Mouse (Mus musculus) retina, adult 2 months (tissue): ENCODE results near the gene Gfi1b.
A peak's percentile ranks its signal among the peaks of the same experiment; 100 is the strongest.

ENCODE experiments used
- DNase-seq: peaks from one replicate; pipeline ENCODE4 v3.0.0-alpha.2; 2012; ENCODE audit warnings: low read depth, low spot score

Gfi1b gene

DNA sequence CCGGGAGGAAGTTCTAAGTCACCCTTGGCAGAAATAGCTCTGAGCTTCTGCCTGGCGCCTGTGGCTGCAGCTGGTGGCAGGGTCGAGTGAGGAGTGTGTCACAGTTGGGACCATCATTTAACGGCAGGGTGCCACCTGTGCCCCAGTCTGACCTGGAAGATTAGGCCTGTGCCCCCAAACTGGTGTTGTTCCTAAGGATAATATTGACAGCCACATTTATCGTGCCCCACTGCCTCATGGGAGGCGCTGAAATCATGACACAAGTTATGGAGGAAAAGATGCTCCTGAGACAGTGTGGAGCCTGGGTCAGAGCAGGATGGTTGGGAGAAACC lies 22.2 kb downstream of the Gfi1b start:
- no peak for DNase-seq

DNA sequence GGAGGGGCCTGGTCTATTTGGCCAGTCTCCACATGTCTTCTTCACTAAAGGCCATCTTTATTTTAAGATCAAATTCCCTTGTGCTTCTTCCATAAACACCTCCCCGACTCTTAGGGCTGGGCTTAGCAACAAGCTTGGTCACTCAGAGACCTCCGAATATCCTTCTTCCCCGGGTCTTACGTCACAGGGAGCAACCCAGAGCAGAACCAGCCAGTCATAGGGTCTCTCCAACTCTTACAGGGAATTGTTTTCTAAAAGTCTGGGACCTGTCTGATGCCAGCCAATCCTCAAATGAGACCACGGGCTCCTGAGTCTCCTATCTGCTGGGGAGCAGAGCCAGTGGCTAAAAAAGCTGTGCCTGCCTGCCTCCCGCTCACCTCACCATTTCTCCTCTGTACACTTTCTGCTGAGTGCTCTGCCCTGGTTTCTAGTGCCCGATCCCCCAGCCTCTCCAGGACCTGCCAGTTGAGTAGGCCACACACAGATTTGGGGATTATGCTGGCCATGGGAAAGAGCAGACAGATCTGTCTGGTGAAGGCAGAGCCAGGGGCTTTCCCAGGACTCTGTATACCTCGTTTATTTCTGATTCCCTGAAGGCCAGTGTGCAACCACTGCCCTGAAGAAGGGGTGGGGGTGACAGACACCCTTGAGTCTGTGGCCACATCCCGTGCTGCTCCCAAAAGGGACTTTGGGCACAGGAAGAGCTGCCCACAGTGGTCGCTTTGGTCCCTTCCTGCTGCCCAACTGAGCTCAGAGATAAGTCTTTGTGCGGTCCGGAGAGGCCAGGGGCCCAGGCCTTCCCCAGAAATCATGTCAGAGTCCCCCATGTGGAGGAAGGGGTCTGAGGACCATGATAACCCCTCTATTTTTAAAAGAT lies 22.9 kb downstream of the Gfi1b start:
- DNase-seq, result no peak

DNA sequence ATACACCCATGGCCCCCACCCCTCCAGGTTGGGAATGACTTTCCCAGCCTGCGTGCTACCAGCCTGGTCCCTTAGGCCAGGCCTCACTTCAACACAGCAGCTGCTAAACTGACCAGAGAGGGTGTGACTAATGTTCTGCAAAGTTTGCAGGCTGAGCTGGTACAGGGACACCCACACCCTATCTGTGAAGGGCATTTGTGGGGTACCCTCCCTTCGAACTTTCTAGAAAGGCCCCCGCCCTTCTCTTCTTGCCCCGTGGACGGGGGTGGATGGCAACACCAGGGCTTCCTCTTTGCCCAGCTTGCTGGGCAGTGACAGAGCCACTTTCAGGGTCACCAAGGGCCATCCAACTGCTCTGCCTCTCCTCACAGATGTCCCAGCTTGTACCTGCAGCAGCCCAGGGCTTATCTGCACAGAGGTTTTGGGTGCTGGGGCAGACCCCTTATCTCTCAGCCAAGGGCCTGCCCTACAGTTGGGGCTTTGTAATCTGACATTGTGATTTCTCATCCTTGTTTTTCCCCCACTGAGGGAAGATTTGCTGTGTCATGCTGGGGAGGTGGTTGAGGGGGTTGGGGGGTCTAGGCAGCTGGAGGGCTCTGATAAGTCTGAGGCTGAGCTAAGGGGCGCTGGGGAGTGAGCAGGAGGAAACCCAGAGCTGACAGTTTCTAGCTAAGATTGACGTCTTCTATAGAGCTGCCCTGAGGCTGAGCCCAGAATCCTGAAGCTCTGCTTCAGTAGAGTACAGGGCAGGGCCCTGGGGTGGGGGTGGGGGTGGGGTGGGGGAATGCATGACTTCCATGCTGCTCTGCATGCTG lies 23.8 kb downstream of the Gfi1b start:
- DNase-seq, result no peak

DNA sequence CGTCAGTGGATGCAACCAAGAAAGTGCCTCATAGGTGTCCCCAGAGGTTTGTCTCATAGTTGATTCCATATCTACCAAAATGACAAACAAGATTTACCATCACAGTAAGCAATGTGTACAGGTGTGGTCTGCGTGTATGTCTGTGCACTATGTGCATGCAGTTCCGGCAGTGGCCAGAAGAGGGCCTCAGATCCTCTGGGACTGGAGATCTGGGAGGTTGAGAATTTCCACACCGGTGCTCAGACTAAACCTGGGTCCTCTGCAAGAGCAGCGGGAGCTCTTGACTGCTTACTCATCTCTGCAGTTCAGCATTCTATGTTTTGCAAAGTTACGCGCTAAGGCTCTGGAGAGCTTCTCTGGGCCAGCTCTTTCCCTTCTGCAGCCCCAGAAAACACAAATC lies 24.8 kb downstream of the Gfi1b start:
- no peak for DNase-seq

DNA sequence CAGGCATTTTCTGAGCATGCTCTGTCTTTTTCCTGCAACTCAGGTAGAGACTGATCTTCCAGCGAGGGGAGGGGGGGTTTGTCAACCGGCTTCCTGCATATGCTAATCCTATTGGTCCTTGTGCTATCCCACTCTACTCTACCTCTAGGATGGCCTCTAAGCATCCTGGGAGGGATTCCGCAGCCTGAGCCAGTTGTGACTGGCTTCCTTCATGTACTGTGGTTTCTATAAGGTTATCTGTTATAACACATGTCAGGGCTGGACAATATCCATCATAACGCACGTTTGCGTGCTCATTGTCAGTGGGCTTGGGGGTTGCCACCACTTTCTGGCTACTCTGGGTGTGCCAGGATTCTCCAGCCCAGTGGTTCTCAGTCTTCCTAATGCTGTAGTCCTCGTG lies 25.8 kb downstream of the Gfi1b start:
- no peak for DNase-seq

DNA sequence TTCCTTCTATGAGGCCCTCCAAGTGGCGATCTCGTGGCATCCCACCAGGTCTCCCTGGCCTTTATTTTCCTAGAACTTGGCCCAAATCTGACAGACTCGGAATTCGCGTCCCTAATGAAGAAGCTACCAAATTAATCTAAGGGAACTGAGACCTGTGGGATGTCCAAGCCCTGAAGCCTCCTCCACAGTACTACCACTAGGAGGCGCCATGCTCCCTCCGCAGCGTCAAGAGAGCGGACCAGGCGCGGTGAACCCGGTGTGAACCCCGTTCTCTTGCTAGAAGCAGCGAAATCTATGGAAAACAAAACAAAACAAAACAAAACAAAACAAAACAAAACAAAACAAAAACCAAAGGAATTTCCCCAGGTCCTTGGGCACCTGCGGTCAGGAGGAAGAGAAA lies 29.0 kb downstream of the Gfi1b start:
- no peak for DNase-seq

DNA sequence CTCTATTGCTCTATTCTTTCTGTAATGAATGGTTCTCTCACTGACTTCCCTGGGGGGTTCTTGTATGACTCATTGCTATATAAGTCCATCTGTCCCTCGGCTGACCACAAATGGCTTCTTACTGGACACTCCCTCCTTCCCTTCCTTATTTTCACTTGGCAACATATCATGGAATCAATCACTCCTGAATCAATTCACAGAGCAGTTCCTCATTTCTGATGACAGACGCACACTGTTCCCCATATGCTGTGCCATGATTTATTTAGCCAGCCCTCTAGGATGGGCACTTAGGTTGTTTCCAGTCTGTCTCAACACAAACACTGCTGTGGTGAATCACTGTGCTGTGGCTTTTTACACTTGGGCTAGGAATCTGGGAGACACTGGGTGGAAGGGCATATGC lies 30.3 kb downstream of the Gfi1b start:
- no peak for DNase-seq

DNA sequence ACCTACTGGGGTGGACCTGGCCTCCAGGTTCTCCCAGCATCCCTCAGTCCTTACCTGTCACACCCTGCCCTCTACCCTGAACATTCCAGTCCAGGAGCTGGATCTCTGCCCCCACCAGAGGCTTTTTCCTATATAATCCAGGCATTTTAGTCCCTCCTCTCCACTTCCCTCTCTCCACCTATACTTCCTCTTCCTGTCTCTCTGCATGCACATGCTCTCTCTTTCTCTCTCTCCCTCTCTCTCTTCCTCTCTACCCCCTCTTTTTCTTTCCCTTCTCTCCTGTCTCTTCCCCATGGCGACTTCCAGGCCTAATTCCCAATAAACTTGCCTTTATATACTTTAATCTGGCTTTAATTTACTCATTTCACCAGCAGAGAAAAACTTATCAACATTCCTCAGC lies 33.2 kb downstream of the Gfi1b start:
- no peak for DNase-seq

DNA sequence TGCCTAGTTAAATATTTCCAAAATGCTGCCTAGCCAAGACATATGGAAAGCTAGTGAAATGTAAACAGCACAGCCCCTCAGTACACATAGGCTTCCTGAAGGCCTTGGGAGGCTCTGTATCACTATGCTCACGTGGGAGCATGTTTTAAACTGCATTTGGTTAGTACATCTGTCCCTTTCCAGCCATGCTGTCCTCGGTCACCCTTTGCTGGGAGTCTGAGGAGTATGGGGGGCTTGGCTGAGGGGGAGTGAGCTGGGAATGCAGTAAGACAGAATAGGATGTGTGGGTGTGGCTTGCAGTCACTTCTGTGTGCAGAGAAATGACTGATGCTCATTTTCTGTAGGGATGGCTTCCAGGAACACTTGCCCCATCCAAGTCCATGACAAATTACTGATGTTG lies 36.1 kb downstream of the Gfi1b start:
- no peak for DNase-seq

DNA sequence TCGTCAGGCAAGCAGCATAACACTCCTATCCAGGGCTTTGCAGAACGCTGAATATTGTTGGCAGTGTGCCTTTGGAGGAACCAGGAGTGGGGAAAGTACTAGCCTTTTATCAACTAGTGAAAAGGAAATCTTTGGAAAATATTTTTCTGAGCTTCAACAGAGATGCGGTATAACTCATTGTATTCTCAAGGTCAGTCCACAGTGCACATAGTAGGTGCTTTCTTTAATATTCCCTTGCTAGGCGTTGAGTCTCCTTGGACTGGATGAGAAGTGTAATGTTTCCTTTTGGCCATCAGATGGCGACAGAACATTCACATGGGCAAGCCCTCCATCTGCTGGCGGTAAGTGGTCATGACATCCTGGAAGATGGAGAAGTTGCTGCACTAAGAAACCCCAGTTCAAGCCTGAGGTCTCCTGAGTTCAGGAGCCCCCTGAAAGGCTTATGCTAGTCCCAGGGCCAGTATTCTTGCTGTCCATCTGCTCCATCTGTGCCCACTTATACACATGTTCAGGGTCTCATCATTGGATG lies 36.7 kb downstream of the Gfi1b start:
- peak; percentile 67 for DNase-seq

DNA sequence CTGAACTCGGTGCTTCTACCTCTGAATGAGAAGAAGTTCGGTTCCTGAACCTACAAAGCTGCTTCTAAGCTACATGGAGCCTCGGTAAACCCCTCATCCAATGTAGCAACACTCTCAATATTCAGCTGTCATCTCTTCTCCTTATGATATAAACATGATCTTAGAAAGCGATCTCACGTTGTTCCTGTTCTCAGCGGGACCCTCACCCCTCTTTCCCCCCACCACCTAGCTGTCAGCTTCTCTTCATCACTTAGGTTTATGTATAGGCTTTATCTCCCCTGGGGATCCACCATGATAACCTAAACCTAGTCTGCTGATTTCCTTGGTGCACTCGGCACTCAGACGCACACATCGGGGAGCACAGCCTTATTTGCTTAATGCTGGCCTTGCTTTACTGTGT lies 38.1 kb downstream of the Gfi1b start, which contains the start of gene Gtf3c5:
Gene Gtf3c5 (minus strand): TSS at position 101 of the 400 bp plus-strand sequence.
- no peak for DNase-seq

DNA sequence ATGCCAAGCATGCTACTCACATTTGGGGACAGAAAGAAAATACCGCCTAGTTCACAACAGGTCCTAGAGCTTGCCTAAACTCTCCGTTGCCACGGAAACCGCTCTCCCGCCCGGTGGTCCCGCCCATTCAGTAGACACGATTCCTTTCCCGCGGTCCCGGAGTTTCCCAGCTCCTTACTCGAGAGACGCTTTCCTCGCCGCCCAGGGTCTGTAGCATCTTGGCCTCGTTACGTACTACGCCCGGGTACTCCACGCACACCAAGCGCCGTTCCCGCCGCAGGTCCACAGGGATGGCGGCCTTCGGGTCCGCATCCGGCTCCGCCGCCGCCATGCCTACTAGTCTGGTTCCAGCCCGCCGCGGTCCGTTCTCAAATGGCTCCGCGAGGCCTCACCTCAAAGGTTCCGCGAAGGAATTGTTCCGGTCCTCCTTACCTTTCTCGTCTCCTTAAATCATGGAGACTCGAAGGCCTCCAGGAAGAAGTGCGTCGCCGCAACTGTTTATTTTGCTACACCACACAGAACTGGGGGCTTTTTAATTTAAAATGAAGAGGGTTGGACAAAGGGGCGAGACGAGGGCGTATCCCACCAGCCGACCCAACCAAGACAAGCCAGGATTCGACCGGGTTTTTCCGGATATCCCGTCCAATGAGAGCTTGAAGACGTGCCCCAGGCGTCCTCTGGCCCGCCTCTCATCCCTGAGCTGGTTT lies 39.0 kb downstream of the Gfi1b start:
- peak; percentile 82 for DNase-seq

DNA sequence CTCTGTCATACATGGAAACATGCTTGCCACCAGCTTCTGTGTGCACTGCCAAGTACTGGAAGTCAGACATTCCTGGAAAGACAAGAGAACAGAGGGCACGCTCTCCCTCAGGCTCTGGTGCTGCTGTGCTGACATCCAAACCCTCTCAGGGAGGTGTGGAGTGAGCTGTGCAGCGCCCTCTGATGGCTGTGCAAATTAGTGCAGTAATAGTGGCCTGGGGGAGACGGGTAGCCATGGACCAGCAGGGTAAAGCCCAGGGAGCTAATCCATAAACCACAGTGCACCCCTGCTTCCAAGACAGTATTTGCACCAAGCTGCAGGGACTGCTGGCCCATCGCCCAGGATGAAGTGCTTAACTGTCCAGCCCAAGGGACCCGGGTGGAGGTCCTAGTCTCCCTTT lies 43.8 kb downstream of the Gfi1b start:
- DNase-seq, result no peak

DNA sequence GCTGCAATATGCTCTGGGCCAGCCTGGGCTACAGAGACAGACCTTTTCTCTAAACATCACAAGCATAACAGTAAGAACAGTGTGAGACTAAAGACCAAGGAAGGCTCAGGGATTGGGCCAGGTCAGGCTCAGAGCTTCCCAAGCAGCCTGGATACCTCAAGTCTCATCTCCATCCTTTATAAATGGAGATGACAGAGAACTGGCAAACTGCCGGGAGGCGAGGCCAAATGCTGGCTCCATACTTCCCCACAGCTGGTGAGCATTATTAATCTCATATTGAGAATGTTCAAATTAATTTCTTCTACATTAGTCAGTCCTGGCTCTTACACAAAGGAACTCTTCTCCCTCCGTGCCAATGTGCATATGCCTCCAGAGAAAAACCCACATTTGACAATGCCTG lies 45.0 kb downstream of the Gfi1b start:
- DNase-seq, result no peak

DNA sequence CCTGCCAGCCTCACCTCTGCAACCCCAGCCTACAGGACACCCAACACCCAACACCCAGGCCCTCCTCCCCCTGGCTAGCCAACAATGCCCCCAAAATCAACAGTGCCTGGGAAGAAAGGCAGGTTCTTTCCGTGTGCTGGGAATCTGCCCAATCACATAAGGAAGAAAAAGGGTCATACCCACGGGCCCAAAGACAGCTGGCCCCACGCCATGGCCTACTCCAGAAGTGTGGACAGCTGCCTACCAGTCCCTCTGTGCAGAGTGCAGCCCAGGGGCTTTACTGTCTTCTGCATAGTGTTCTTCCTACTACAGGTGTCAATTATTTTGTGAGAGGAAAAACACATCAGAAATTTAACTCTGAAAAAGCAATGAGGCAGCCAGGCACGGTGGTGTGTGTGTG lies 46.4 kb downstream of the Gfi1b start:
- DNase-seq, result no peak

DNA sequence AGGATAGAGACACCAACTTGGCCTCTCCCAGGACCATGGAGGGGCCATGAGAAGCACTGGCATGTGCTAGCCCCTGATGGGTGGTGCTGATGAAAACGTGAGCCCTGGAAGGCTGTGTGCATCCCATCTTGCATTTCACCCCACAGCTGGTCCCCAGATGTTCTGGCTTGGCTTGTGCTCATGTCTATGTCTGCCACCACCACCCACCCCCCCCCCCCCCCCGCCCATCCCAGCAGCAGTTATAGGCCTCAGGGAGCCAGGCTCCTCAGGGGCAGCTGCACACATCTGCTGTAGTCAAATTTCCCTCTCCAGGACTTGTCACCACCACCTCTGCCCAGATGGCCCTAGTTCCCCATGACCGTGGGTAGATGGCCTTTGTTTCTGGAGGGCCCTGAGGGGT lies 51.9 kb downstream of the Gfi1b start:
- no peak for DNase-seq

DNA sequence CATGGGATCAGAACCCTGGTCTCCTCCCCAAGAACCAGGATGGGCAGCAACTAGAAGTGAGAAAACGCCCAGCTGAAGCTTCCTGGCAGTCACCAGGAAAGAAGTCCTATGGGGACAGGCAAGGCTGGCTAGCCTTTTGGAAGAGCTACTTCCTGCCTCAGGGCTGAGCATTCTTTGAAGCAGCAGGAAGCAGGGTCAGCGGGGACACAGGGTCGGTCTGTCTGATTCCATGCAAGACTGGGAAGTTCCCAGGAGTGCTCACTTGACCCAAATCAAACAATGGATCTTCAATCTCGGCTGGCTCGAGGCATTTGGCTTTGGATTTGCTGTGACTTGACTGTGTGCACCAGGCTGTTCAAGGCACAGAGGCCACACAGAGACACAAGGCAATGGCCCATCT lies 55.2 kb downstream of the Gfi1b start:
- no peak for DNase-seq

DNA sequence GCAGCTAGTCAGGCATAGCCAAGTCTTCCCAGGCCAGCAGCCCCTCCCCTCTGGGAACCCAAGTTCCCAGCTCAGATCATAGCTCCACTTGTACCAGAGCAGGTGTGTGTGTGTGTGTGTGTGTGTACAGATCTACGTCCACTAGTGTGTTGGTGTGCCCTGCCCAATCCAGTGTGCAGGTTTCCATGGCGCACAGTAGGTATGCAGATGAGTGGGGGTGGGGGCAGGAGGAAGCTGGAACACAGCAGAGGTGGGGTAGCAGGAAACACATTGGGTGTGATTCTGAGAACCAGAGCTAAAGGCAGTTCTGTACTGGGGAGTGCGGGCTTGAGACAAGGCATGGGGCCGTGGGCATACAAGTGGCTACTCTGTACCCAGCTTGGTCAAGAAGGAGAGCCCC lies 57.4 kb downstream of the Gfi1b start:
- no peak for DNase-seq

DNA sequence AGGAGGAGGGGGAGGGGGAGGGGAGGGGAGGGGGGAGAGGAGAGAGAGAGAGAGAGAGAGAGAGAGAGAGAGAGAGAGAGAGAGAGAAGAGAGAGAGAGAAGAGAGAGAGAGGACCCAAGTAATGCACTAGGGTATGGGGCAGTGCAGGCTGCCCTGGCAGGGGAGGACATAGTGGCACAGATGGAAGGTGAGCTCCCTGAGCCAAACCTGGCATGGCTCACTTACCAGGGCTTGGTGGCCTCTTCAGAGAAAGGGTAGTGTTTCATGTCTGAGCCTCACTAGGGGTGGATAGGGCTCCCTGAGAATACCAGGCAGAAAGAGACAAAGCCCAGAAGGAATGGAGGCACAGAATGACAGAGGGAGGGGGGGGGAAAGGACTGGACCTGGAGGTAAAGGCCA lies 58.0 kb downstream of the Gfi1b start:
- no peak for DNase-seq

DNA sequence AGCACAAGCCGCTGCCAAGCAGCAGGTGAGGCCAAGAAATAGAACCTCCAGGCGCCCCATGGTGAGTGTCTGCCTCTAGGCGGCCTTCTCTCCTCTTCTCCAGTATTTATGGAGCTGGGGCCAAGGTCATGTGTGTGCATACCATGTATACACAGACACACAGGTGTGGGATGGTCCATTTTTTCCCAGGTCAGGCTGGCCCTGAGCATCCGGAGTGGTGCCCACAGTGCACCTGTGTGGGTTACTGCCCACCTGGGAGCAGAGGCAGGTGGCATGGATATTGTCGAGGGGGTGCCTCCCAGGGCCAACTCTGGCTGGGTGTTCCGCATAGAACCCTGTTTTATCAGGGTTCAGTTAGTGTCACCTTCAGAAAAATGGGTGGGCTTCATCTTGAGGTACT lies 58.5 kb downstream of the Gfi1b start, which contains the start of gene Cel:
Gene Cel (minus strand): TSS at position 101 of the 400 bp plus-strand sequence.
- DNase-seq, result no peak
